Mouse (Mus musculus): Measurements from ENCODE around the gene 4931440F15Rik.

DNA sequence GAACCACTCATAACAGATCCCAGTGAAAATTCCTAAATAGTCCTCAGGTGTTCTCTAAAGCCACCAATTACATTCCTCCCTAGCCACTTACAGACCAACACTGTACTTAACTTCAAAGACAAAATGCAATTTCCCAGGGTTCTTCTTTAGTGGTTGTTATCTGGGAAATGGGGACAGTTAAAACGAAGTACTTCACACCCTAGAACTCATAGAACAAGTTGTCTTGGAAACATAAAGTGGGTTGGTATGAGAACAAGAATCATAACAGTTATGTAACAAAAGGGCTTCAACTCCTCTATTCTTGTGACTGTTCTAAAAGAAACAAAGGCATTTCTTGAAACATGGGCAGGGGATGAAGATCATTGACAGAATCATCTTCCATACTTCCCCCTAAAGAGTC, 12.2 kb downstream of the 4931440F15Rik start:
- TF ChIP-seq HCFC1 (IDR thresholded peaks at IDR 0.05; ENCODE audit: borderline replicate concordance, insufficient read depth, low read length) (no peak), ZNF384 (IDR thresholded peaks at IDR 0.05; ENCODE audit: low read depth, low read length) (no peak), MAFK (IDR thresholded peaks at IDR 0.05; ENCODE audit: insufficient read depth, low read depth, low read length) (no peak)

Measured in ES-E14 (cell line).